Mouse (Mus musculus): ENCODE results near the gene Dpf2.

GRCm38 (mm10) chr19:5864710-5865398 is 48.0 kb downstream of the Dpf2 start:
- TF ChIP-seq POLR2A (IDR thresholded peaks at IDR 0.05; ENCODE audit: low read depth, low read length) (no peak), CTCF (IDR thresholded peaks at IDR 0.05; ENCODE audit: borderline replicate concordance, insufficient read depth, low read length) (no peak)

Data from embryonic fibroblast, embryonic 13.5 days (primary cell).